Mouse (Mus musculus) c-Kit-negative CD71-positive TER-119-positive erythroid progenitor cells, embryonic 14.5 days (primary cell): ENCODE measurements around the gene Gm49398.

Experiments used
- DNase-seq: peaks from one replicate; pipeline ENCODE4 v3.0.0-alpha.2; 2013; ENCODE audit warnings: low read depth, low spot score

The Gm49398 gene

GRCm38 (mm10) chr13:61288739-61289138 lies at the start of gene Gm49398:
TSS of gene Gm49398 (minus strand) at chr13:61288839.
- no peak for DNase-seq

GRCm38 (mm10) chr13:61255258-61255657 lies 33.4 kb downstream of the Gm49398 start, which contains the start of gene Cts8:
TSS of gene Cts8 (minus strand) at chr13:61255358.
- DNase-seq = no peak

GRCm38 (mm10) chr13:61241076-61241947 lies 47.3 kb downstream of the Gm49398 start:
- peak; percentile 2 for DNase-seq

- DNase-seq = no peak
Measured at GRCm38 (mm10) chr13:61203310-61203709, 85.3 kb downstream of the Gm49398 start, which contains the start of gene Cts6. TSS of gene Cts6 (minus strand) at chr13:61203410.
